Mouse (Mus musculus) CH12F3 (cell line): Measurements from ENCODE around the gene Shank3.

ENCODE experiments used
- in situ Hi-C: fragments of 300-500 bp; cut with MboI; formaldehyde crosslinking; loops from 2 replicates; pipeline ENCODE4 v1.14.3; 2020; ENCODE audit warnings: low sequenced_read_pairs

Gene Shank3

GRCm38 (mm10) chr15:89523283-89523832 lies 23.9 kb downstream of the Shank3 start:
- in situ Hi-C loops, result no loop called here

GRCm38 (mm10) chr15:89524001-89524571 lies 24.7 kb downstream of the Shank3 start:
- in situ Hi-C loops, result no loop called here

- in situ Hi-C loops, result no loop called here
Observed at GRCm38 (mm10) chr15:89524611-89525415, 25.4 kb downstream of the Shank3 start.

GRCm38 (mm10) chr15:89525464-89525863 lies 26.0 kb downstream of the Shank3 start:
- in situ Hi-C loops, result no loop called here

GRCm38 (mm10) chr15:89525896-89526295 lies 26.5 kb downstream of the Shank3 start:
- in situ Hi-C loops, result no loop called here

GRCm38 (mm10) chr15:89526776-89527325 lies 27.4 kb downstream of the Shank3 start:
- in situ Hi-C loops, result no loop called here

GRCm38 (mm10) chr15:89527466-89527865 lies 28.0 kb downstream of the Shank3 start:
- in situ Hi-C loops, result no loop called here

- in situ Hi-C loops, result no loop called here
Observed at GRCm38 (mm10) chr15:89528201-89528850, 28.9 kb downstream of the Shank3 start.

- in situ Hi-C loops, result no loop called here
Observed at GRCm38 (mm10) chr15:89528923-89529322, 29.5 kb downstream of the Shank3 start.

- in situ Hi-C loops, result no loop called here
Observed at GRCm38 (mm10) chr15:89530336-89530735, 30.9 kb downstream of the Shank3 start.

- in situ Hi-C loops, result no loop called here
Observed at GRCm38 (mm10) chr15:89531399-89531798, 32.0 kb downstream of the Shank3 start.

GRCm38 (mm10) chr15:89532026-89532923 lies 32.9 kb downstream of the Shank3 start:
- in situ Hi-C loops, result no loop called here

- in situ Hi-C loops, result no loop called here
Observed at GRCm38 (mm10) chr15:89532924-89533842, 33.8 kb downstream of the Shank3 start.

GRCm38 (mm10) chr15:89533843-89534207 lies 34.4 kb downstream of the Shank3 start:
- in situ Hi-C loops, result no loop called here

GRCm38 (mm10) chr15:89544171-89544570 lies 44.7 kb downstream of the Shank3 start:
- in situ Hi-C loops, result no loop called here

- in situ Hi-C loops, result no loop called here
Observed at GRCm38 (mm10) chr15:89547321-89547720, 47.9 kb downstream of the Shank3 start.

- in situ Hi-C loops, result no loop called here
Observed at GRCm38 (mm10) chr15:89547824-89548601, 48.6 kb downstream of the Shank3 start.

GRCm38 (mm10) chr15:89548837-89549236 lies 49.4 kb downstream of the Shank3 start:
- in situ Hi-C loops, result no loop called here

- in situ Hi-C loops, result no loop called here
Observed at GRCm38 (mm10) chr15:89550506-89550905, 51.1 kb downstream of the Shank3 start.
